Mouse (Mus musculus) spleen, embryonic (tissue): ENCODE results near the gene Vars.
"Not testable (repeated sequence)": the region's sequence is repeated elsewhere in the genome, so short reads cannot be mapped to it uniquely, and the experiment has no call there.

Source experiments
- CTCF ChIA-PET: fragments of 350-600 bp; sonication (Branson Sonifier 250); formaldehyde crosslinking; loops from one replicate; lab custom pipeline; 2022; lab: Charles Lee

Vars gene

GRCm38 (mm10) chr17:35000717-35001451 lies at the start of gene Vars:
Gene Vars (plus strand): TSS chr17:35000987.
- CTCF ChIA-PET, result no interaction called here

- CTCF ChIA-PET, result interaction anchor here (0.6 to 0.7 kb wide), 2 partner anchors 42 to 306 kb away, joined by 3 read pairs; no protein-coding TSS in a partner anchor
These were observed 49.0 kb upstream of the Vars start for GRCm38 (mm10) chr17:34951636-34952377.

GRCm38 (mm10) chr17:34952378-34953040 lies 48.3 kb upstream of the Vars start:
- CTCF ChIA-PET, result interaction anchor here (0.6 to 0.7 kb wide), 2 partner anchors 41 to 305 kb away, joined by 3 read pairs; no protein-coding TSS in a partner anchor

GRCm38 (mm10) chr17:34953258-34953657 lies 47.5 kb upstream of the Vars start:
- CTCF ChIA-PET, result no interaction called here

- CTCF ChIA-PET, result no interaction called here
These were observed 46.9 kb upstream of the Vars start for GRCm38 (mm10) chr17:34953904-34954303.

- CTCF ChIA-PET, result no interaction called here
These were observed 46.0 kb upstream of the Vars start for GRCm38 (mm10) chr17:34954831-34955230.

GRCm38 (mm10) chr17:34955884-34956283 lies 44.9 kb upstream of the Vars start:
- CTCF ChIA-PET, result no interaction called here

- CTCF ChIA-PET, result interaction anchor here (0.5 kb wide), 1 partner anchor 180 kb away, joined by 4 read pairs; no protein-coding TSS in a partner anchor
These were observed 44.4 kb upstream of the Vars start for GRCm38 (mm10) chr17:34956340-34956739.

GRCm38 (mm10) chr17:34957291-34957690 lies 43.5 kb upstream of the Vars start:
- CTCF ChIA-PET, result interaction anchor here (0.7 kb wide), 1 partner anchor 52 kb away, joined by 3 read pairs; no protein-coding TSS in a partner anchor

- CTCF ChIA-PET, result not testable (repeated sequence)
These were observed 42.8 kb upstream of the Vars start for GRCm38 (mm10) chr17:34957966-34958365.

- CTCF ChIA-PET, result not testable (repeated sequence)
These were observed 42.1 kb upstream of the Vars start for GRCm38 (mm10) chr17:34958734-34959129.

GRCm38 (mm10) chr17:34959130-34959778 lies 41.5 kb upstream of the Vars start, which contains the start of gene Hspa1b:
Gene Hspa1b (minus strand): TSS chr17:34959238.
- CTCF ChIA-PET, result not testable (repeated sequence)

- CTCF ChIA-PET, result interaction anchor here (0.6 kb wide), 2 partner anchors 13 to 548 kb away, joined by 3 to 9 read pairs; no protein-coding TSS in a partner anchor
These were observed 40.8 kb upstream of the Vars start for GRCm38 (mm10) chr17:34959881-34960515.

- CTCF ChIA-PET, result interaction anchor here (0.6 kb wide), 2 partner anchors 12 to 549 kb away, joined by 3 to 9 read pairs; no protein-coding TSS in a partner anchor
These were observed 39.9 kb upstream of the Vars start for GRCm38 (mm10) chr17:34960702-34961493.

GRCm38 (mm10) chr17:34962125-34962524 lies 38.7 kb upstream of the Vars start:
- CTCF ChIA-PET, result interaction anchor here (0.5 to 0.7 kb wide), 2 partner anchors 46 to 110 kb away, joined by 3 to 9 read pairs; no protein-coding TSS in a partner anchor

GRCm38 (mm10) chr17:34962841-34963240 lies 37.9 kb upstream of the Vars start:
- CTCF ChIA-PET, result interaction anchor here (0.7 to 1.4 kb wide), 2 partner anchors 9 to 47 kb away, joined by 3 to 9 read pairs; partner anchors contain the start of genes Hspa1a and Hspa1l

- CTCF ChIA-PET, result no interaction called here
These were observed 36.1 kb upstream of the Vars start for GRCm38 (mm10) chr17:34964640-34965049.

- CTCF ChIA-PET, result no interaction called here
These were observed 35.2 kb upstream of the Vars start for GRCm38 (mm10) chr17:34965627-34966026.

- CTCF ChIA-PET, result not testable (repeated sequence)
These were observed 31.0 kb upstream of the Vars start, which contains the start of gene Gm20481 for GRCm38 (mm10) chr17:34969822-34970221. Gene Gm20481 (plus strand): TSS chr17:34969912.
